Mouse (Mus musculus) bone marrow macrophage, adult 2 months (primary cell): Measurements from ENCODE around the gene Ldah.

Experiments
- CTCF ChIP-seq: IDR thresholded peaks from 2 replicates; pipeline ENCODE4 v1.5.1; 2012; ENCODE audit warnings: low read depth, mild to moderate bottlenecking, low read length, moderate library complexity
- POLR2A ChIP-seq: IDR thresholded peaks from 2 replicates; pipeline ENCODE4 v1.6.1; 2012; ENCODE audit warnings: mild to moderate bottlenecking, low read depth, low read length, borderline replicate concordance

GRCm38 (mm10) chr12:8271405-8271804 is 63.5 kb downstream of the Ldah start:
- TF ChIP-seq POLR2A (no peak), CTCF (no peak)
